Mouse (Mus musculus): Measurements from ENCODE around the gene Fndc3b.

Gene Fndc3b

GRCm38 (mm10) chr3:27663221-27663620, 47.9 kb downstream of the Fndc3b start:
- no peak for DNase-seq

GRCm38 (mm10) chr3:27658198-27658763, 52.8 kb downstream of the Fndc3b start:
- DNase-seq = no peak

- no peak for DNase-seq
These were observed 54.2 kb downstream of the Fndc3b start for GRCm38 (mm10) chr3:27656764-27657390.

GRCm38 (mm10) chr3:27655673-27656072, 55.4 kb downstream of the Fndc3b start:
- no peak for DNase-seq

GRCm38 (mm10) chr3:27655042-27655441, 56.1 kb downstream of the Fndc3b start:
- DNase-seq = no peak

DNA sequence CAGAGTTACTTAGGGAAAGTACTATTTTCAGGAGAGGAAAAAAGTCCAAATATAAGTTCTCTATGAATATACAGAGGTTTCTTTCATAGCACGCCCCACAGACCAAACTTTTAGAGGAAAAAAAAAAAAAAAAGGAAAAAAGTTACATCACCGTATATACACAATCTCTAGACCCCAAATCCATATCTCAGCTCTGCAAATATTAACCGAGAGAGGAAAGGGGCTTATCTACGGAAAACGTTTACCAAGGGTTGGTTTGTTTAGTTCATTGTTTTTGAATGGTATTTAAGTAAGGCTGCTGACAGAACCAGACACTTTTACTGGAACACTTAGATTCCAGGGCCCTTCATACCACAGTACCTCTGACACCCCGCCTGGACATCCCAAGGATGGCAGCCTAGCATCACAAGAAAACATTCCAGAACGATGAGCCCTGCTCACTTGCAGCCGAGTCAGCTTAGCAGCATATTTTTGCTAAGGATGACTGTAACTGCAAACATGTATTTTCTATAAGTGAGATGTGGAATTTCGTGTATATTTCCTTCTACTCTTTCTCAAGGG, 58.6 kb downstream of the Fndc3b start:
- no peak for DNase-seq

GRCm38 (mm10) chr3:27651731-27652130, 59.4 kb downstream of the Fndc3b start:
- no peak for DNase-seq

DNA sequence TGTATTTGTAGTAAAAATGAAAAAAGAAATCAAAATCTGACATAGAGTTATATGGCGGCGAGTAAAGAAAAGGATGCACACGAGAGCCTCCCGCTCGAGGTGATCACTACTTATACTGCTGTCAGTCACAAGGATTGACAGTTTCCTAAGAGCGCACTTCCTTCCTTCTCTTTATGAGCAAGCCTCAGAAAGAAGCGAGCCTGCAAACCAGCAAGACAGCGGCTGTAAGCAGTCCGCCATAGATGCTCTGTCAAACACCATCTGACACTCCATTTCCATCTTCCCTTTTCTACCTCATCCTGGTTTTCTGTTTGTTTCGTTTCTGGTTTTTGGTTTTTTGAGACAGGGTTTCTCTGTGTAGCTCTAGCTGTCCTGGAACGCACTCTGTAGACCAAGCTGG, 61.0 kb downstream of the Fndc3b start:
- no peak for DNase-seq

- DNase-seq = no peak
These were observed 61.8 kb downstream of the Fndc3b start for GRCm38 (mm10) chr3:27649316-27649715.

- DNase-seq = no peak
These were observed 68.7 kb downstream of the Fndc3b start for GRCm38 (mm10) chr3:27642381-27642780.

DNA sequence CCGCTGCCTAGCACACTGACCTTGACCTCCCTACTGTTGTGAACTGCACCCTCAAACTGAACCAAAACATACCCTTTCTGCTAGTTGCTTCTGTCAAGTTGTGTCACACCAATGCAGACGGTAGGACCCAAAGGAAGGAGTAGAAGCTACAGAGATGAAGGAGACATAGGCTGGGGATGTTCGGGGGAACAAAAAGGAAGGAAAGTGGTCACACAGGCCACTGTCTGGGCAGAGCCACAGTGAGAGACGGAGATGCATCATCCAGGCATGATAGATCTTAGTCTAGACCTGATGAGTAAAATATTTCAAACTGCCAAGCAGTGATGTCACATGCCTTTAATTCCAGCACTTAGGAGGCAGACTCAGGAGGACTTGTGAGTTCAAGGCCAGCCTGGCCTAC, 71.4 kb downstream of the Fndc3b start:
- no peak for DNase-seq

GRCm38 (mm10) chr3:27637046-27637661, 74.0 kb downstream of the Fndc3b start:
- DNase-seq = no peak

DNA sequence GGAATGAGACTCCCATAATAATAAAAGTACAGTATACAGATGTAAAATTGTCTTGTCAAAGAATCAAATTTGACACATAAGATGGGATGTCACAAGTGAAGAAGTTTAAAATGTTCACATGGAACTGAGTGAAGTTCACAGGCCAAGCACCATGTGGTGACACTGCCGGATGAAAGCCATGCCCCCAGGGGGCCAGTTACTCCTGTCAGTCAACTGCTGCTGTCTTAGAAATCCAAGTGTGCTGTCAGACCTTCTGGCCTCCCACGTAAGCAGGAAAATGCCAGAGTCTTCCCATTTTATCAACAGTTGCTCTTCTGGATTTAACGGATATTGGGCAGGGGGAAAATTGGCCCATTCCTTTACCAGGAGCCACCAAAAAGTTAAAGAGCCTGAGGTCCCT, 75.3 kb downstream of the Fndc3b start:
- DNase-seq = no peak

GRCm38 (mm10) chr3:27632880-27633279, 78.2 kb downstream of the Fndc3b start:
- no peak for DNase-seq

GRCm38 (mm10) chr3:27631112-27631511, 80.0 kb downstream of the Fndc3b start:
- no peak for DNase-seq

- DNase-seq = no peak
These were observed 81.4 kb downstream of the Fndc3b start for GRCm38 (mm10) chr3:27629716-27630115.

- no peak for DNase-seq
These were observed 84.8 kb downstream of the Fndc3b start for GRCm38 (mm10) chr3:27626301-27626700.

DNA sequence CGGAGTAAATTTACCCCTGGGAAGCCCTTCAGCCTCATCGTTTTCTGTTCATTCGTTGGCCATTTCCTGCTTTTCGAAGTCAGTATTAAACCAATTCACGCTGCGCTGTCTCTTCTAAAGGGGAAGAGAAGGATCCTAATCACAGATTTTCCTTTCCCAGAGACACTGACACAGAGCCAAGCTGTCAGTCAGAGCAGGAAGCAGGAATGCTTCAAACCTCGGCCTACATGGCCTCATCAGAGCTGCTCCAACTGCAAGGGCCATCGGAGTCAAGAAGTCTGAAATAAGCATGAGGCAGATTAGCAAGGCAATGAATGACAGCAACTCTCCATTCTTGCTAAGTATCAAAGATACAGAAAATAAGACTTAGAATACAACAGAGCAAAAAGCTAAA, 85.5 kb downstream of the Fndc3b start:
- no peak for DNase-seq

DNA sequence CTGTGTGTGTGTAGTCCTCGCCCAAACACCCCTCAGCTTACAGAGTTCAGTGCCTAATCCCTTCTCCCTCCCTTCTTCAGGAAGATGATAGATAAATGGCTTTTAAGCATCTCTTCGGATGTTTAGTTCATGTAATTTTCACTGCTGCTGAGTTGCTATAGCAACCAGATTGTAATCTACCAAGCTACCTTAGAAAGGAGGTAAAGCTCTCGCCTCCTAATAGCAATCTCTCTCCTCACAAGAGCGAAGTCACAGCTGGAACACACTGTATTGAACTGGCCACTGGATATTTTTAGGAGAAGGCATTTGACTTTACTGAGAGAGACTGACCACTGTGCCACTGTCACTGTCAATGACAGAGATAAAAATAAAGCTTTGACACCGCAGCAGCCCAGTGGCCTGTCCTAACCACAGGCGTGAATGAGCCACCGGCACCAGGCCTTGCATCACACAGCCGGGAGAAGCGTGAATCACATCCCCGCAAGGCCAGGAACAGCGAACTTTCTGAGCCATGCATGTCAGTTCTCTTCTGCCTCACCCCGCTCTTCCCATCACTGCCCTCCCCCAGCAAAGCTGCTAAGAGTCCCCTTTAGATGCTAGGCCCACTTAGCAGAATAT, 86.0 kb downstream of the Fndc3b start:
- DNase-seq = no peak

DNA sequence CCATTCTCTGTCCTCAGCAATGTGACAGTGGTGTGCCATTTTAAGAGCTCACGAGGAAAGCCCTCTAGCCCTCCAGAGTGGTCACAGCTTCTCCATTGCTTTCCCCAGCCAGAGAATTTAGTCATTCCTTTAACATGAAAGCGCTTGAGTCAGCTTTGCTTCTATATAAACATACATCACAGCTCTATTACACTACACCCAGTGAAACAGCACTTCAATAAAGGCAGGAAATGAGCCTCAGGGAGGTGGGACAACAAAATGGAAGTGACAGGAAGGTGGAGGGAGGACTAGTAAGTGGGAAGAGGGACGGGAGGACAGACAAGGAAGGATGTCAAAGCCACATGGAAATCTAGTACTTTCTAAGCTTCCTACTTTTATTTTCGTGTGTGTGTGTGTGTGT, 88.7 kb downstream of the Fndc3b start:
- no peak for DNase-seq

DNA sequence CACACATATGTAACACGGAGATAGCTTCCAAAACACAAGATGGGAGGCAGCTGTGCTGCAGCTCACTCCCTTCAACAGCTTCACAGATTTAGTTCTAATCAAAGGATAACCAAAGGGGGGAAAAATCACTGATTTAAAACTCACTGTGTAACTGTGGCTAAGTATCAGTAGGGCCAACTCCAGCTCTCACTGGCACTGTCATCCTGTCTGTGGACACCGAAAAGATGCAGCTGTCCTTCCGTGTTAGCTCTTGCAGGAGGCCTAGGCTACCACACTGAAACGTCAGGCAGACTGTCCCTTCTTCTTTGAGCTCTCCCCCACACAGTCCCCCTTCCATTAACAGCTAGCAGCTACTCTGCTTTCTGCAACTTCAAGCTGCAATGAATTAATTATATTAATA, 89.9 kb downstream of the Fndc3b start:
- no peak for DNase-seq

DNA sequence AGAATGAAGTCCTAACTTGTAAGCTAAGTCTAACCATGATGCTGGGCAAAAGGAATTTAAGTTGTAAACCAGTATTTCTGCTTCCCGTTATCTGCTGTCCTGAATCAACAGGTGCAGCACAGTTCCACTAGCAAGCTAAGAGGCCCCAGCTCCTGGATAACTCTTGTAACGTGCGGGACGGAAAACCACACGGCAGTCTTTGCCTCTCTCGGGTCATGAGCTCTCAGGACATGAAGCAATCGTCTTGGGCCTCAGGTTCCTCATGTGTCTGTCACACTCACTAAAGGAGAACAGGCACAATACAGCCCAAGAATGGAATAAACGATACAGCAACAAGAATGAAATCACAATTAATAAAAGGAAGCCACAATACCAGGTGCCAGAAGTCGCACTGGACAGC, 93.4 kb downstream of the Fndc3b start:
- no peak for DNase-seq

GRCm38 (mm10) chr3:27617237-27617499, 93.9 kb downstream of the Fndc3b start:
- no peak for DNase-seq
